10 mouse cellular contexts compared by ENCODE assay signal in genomic region chr2:53070607-53071006, GRCm38 (mm10).
A peak's percentile ranks its signal among the peaks of the same experiment; 100 is the strongest.
DNase-seq lines count a peak whose midpoint lies in the region; ATAC-seq lines count a peak whose summit lies in the region.
"Had no signal": no experiment of that assay in that cellular context is flagged by ENCODE, and none has a peak within 500 bp of the region (broad histone marks: within the 10 kb centered on the region; RNA-seq: fewer than 3 reads in every experiment).

No protein-coding gene starts in this region.

- ATAC-seq in forebrain, embryonic 16.5 days, result no peak
- ATAC-seq in heart, embryonic 15.5 days (replicated peaks; ENCODE audit: insufficient number of reproducible peaks, insufficient read depth, low FRiP score, low read depth), result 0 out of 2 replicates have a peak, but pooled peaks have one; percentile 31
- peak; percentile 98 for ATAC-seq in lung, embryonic 16.5 days (ENCODE audit: low read depth)
- ATAC-seq in megakaryocyte-erythroid progenitor cell, adult 5-6 weeks (replicated peaks; ENCODE audit: low FRiP score, low TSS enrichment, poor library complexity, severe bottlenecking), result no peak

- H3K4me3 ChIP-seq in forebrain, embryonic 16.5 days (replicated peaks; ENCODE audit: low read length), result no peak overlapping the region
- no peak overlapping the region for H3K4me3 ChIP-seq in forebrain, embryonic 10.5 days
- no peak overlapping the region for H3K4me3 ChIP-seq in heart, embryonic 15.5 days
- H3K4me3 ChIP-seq in lung, embryonic 16.5 days (ENCODE audit: low read length), result no peak overlapping the region
- H3K4me3 ChIP-seq: embryonic facial prominence, embryonic 15.5 days; limb, embryonic 13.5 days had no signal

- no peak overlapping the region for H3K9ac ChIP-seq in forebrain, embryonic 16.5 days (replicated peaks; ENCODE audit: low read depth, low read length)
- H3K9ac ChIP-seq in heart, embryonic 15.5 days, result no peak overlapping the region
- H3K9ac ChIP-seq in lung, embryonic 16.5 days (ENCODE audit: low read length), result no peak overlapping the region
- H3K9ac ChIP-seq: embryonic facial prominence, embryonic 15.5 days; limb, embryonic 13.5 days had no signal

- no peak for DNase-seq in forebrain, embryonic 10.5 days (ENCODE audit: extremely low spot score, low spot score)
- peak; percentile 60 for DNase-seq in urinary bladder, postnatal 14 days (ENCODE audit: low spot score)
- no peak for DNase-seq in urinary bladder, adult 2 months (ENCODE audit: low spot score)
- DNase-seq in layer of hippocampus, postnatal 36 days, result no peak

- 0 out of 2 replicates have a peak overlapping the region, but pooled peaks have one; percentile 7 for H3K27ac ChIP-seq in forebrain, embryonic 16.5 days (ENCODE audit: low read length)
- H3K27ac ChIP-seq in forebrain, embryonic 10.5 days, result no peak overlapping the region
- H3K27ac ChIP-seq in heart, embryonic 15.5 days, result no peak overlapping the region
- H3K27ac ChIP-seq in lung, embryonic 16.5 days (ENCODE audit: low read length), result no peak overlapping the region
- H3K27ac ChIP-seq: embryonic facial prominence, embryonic 15.5 days; limb, embryonic 13.5 days had no signal

- peaks cover 4% of the 10 kb centered on the region; the same call in 1 of the 2 replicates for H3K4me1 ChIP-seq in forebrain, embryonic 16.5 days (replicated peaks; ENCODE audit: control insufficient read depth, insufficient read depth, low read length)
- peaks cover 6% of the 10 kb centered on the region; the same call in 1 of the 2 replicates for H3K4me1 ChIP-seq in forebrain, embryonic 10.5 days
- H3K4me1 ChIP-seq in heart, embryonic 15.5 days (replicated peaks), result no peaks in the 10 kb centered on the region; the same call in 1 of the 2 replicates
- peaks cover 3% of the 10 kb centered on the region; the same call in 1 of the 2 replicates for H3K4me1 ChIP-seq in lung, embryonic 16.5 days (replicated peaks; ENCODE audit: control insufficient read depth, insufficient read depth, low read length)
- H3K4me1 ChIP-seq: limb, embryonic 13.5 days had no signal

- H3K36me3 ChIP-seq in forebrain, embryonic 16.5 days (ENCODE audit: control insufficient read depth, insufficient read depth), result no peaks in the 10 kb centered on the region; the same call in 1 of the 2 replicates
- H3K36me3 ChIP-seq in forebrain, embryonic 10.5 days (replicated peaks), result peaks cover 21% of the 10 kb centered on the region
- no peaks in the 10 kb centered on the region for H3K36me3 ChIP-seq in heart, embryonic 15.5 days
- H3K36me3 ChIP-seq in lung, embryonic 16.5 days (ENCODE audit: control insufficient read depth, insufficient read depth, low read length), result no peaks in the 10 kb centered on the region
- H3K36me3 ChIP-seq: embryonic facial prominence, embryonic 15.5 days had no signal

- no peaks in the 10 kb centered on the region for H3K9me3 ChIP-seq in forebrain, embryonic 16.5 days (ENCODE audit: control insufficient read depth, low read length)
- H3K9me3 ChIP-seq in forebrain, embryonic 10.5 days, result no peaks in the 10 kb centered on the region
- H3K9me3 ChIP-seq in heart, embryonic 15.5 days (replicated peaks), result no peaks in the 10 kb centered on the region
- H3K9me3 ChIP-seq in lung, embryonic 16.5 days (ENCODE audit: control insufficient read depth, low read length), result no peaks in the 10 kb centered on the region
- H3K9me3 ChIP-seq: embryonic facial prominence, embryonic 15.5 days; limb, embryonic 13.5 days had no signal

- WGBS in forebrain, embryonic 16.5 days, result 8% methylated on average over 1 of the region's 1 CpGs
- WGBS in forebrain, embryonic 10.5 days, result 15% methylated on average over 1 of the region's 1 CpGs
- WGBS in heart, embryonic 15.5 days, result 15% methylated on average over 1 of the region's 1 CpGs
- WGBS in lung, embryonic 16.5 days, result 0% methylated on average over 1 of the region's 1 CpGs

- no peak overlapping the region for H3K4me2 ChIP-seq in forebrain, embryonic 16.5 days (ENCODE audit: low read length)
- H3K4me2 ChIP-seq in heart, embryonic 15.5 days, result no peak overlapping the region
- no peak overlapping the region for H3K4me2 ChIP-seq in lung, embryonic 16.5 days (ENCODE audit: low read depth, low read length)
- H3K4me2 ChIP-seq: embryonic facial prominence, embryonic 15.5 days; limb, embryonic 13.5 days had no signal

- no peaks in the 10 kb centered on the region for H3K27me3 ChIP-seq in forebrain, embryonic 16.5 days (replicated peaks; ENCODE audit: control insufficient read depth, insufficient read depth, low read length)
- H3K27me3 ChIP-seq in forebrain, embryonic 10.5 days (ENCODE audit: poor library complexity, severe bottlenecking), result no peaks in the 10 kb centered on the region
- no peaks in the 10 kb centered on the region for H3K27me3 ChIP-seq in heart, embryonic 15.5 days
- H3K27me3 ChIP-seq in lung, embryonic 16.5 days (ENCODE audit: control insufficient read depth, insufficient read depth, low read depth, low read length), result no peaks in the 10 kb centered on the region
- H3K27me3 ChIP-seq: embryonic facial prominence, embryonic 15.5 days; limb, embryonic 13.5 days had no signal

Comparison
In these comparisons a context has a peak if more than half of its experiments do, and no peak if none do; other contexts are left out.
1. ATAC-seq: peak in heart, embryonic 15.5 days (single experiment) and lung, embryonic 16.5 days (single experiment); none in forebrain, embryonic 16.5 days (single experiment) and megakaryocyte-erythroid progenitor cell, adult 5-6 weeks (single experiment).